Mouse (Mus musculus) stomach, postnatal 0 days (tissue): ENCODE data around the gene Rbm38.

Experiments used
- CTCF ChIP-seq: IDR thresholded peaks from 2 replicates; pipeline ENCODE4 v1.5.1; 2016; ENCODE audit warnings: antibody characterized with exemption, low read depth, mild to moderate bottlenecking, moderate library complexity
- EP300 ChIP-seq: optimal IDR thresholded peaks from 2 replicates; pipeline ENCODE3; 2016; ENCODE audit warnings: antibody characterized with exemption

- no peak for TF ChIP-seq CTCF
- TF ChIP-seq EP300 = no peak
Measured at GRCm38 (mm10) chr2:172997748-172998147, 22.6 kb upstream of the Rbm38 start.
